Mouse (Mus musculus) CD4-positive helper T cell, adult 2 months (primary cell): ENCODE data around the gene Tmem151a.

ENCODE experiments used
- DNase-seq: peaks from one replicate; pipeline ENCODE4 v3.0.0-alpha.2; 2012; ENCODE audit warnings: low read depth, missing footprints, low spot score

The Tmem151a gene

GRCm38 (mm10) chr19:5068570-5069234 lies 16.6 kb downstream of the Tmem151a start:
- no peak for DNase-seq

GRCm38 (mm10) chr19:5067867-5068569 lies 17.3 kb downstream of the Tmem151a start, which contains the start of gene Cd248:
Gene Cd248 (plus strand): TSS chr19:5068078.
- DNase-seq, result peak; percentile 26

DNA sequence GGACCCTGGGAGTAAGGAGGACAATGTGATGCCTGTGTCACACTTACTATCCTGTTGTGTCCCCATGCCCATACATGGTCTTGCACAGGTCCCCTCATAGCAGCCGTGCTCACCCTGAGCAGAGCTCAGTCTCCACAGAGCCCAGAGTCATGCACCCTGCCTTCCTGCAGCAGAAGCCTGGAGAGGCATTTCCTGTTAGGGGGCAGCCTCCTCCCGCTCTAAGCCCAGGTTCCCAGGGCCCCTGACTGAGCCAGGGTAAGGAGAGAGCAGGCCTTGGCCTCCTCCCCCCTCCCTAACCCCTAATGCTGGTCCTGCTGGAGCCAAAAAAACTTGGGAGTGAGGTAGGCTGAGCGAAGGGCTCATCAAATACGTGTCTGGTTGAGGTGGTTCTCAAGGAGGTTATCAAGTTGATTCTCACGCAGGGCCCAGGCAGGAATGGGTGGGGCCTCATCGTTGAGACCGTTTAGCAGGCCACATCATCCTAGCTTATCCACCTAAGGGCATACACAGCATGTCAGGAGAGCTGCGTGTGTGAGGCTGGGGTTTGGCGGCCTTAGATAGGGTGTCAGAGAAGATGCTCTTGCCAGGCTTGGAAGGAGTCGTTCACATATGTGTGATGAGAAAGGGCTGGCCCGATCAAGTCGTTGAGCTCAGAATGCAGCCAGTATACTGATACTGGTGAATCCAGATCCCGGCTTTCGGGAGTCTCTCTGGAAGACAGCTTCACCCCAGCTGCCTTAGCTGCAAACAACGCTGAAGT lies 18.1 kb downstream of the Tmem151a start:
- no peak for DNase-seq

DNA sequence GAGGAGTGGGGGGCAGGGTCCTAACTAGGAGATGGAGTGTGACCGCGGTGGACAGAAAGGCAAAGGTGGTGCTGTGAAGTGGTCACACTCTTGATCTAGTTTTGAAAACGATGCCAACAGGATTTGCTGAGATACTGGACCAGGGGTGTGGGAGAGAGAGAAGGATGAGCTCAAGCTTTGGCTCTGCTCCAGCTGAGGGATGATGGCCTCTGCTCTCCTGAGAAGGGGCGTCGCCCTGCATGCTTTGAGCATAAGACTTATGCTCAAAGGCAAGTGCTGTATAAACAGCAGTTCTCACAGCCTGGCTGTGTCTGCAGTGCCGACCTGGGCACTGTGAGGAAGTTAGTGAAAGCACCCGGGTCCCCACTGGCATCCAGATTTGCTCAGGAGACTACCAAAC lies 20.2 kb downstream of the Tmem151a start:
- DNase-seq, result no peak

DNA sequence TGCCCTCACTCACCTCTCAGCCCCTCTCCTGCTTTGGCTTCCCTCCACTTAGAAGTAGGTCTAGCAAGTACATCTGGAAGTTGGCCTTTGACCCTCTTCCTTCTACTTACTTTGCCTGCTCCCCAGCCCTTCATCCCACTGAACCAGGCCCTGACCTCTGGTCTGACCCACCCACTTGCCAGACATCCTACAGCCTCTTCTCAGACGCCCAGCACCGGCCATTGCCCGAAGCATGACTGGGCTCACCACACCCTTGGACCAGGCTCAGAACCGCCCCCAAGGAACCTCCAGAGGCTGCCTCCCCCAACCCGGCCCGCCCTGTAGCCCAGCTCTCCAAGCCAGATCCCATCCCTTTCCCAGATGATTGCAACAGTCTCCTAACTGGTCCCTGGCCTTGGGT lies 22.9 kb downstream of the Tmem151a start:
- DNase-seq, result no peak

DNA sequence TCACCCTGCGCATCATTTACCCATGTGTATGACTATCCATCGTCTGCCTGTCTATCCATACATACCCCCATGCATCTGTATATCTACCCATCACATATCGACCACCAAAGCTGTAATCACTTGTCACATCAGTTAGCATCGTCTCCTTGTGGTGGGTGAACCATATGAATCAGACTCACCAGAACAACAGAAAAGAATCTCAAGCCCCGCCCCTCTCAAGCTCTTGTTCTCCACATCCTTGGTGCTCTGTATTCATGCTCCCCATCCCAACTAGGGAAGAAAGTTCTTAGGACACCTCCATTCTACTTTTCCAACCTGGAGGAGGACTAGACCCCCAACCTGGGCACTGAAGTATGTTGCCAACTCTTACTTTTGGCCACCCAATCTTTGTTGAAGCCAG lies 23.3 kb downstream of the Tmem151a start:
- no peak for DNase-seq

DNA sequence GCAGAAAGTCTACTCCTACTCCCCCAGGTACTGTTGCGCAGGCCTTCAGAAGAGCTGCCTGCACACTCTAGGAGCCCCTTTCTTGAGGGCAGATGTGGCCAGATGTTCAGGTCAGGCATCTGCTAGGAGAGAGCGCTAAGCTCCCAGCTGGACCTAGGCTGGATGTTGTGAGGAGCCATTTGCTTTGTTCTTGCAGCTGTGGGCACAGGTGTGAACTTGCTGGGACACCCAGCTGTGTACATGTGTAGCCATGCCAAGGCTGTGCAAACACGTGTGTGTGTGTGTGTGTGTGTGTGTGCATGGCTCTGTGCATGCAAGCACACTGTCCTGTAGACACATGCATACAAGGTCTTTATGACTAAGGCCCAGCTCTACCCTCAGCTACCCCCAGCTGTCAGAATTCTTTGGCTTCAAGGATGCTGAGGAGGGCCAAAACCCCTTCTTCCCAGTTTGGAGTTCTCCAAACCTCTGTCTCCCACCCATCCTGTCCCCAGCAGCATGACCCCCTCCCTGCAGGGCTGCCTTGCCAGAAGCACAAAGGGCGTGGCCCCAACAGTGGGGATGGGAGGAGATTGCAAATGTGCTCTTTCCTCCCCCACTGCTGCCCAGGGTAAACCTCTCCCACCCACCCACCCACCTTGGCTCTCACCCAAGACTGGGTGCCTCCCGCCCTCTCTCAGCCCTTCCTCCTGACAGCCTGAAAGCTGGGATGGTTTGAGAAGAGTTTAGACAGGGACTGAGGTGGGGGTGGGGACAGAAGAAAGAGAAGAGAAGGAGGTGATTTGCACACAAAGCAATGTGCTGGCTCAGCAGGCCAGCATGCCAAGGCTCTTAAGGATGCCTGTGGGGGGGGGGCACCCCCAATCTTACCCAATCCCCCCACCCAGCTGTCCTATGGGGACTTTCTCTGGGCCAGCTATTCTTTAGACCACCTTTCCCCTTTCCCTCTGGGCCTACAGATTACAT lies 24.7 kb downstream of the Tmem151a start:
- DNase-seq, result no peak

GRCm38 (mm10) chr19:5058801-5059771 lies 26.2 kb downstream of the Tmem151a start:
- no peak for DNase-seq

DNA sequence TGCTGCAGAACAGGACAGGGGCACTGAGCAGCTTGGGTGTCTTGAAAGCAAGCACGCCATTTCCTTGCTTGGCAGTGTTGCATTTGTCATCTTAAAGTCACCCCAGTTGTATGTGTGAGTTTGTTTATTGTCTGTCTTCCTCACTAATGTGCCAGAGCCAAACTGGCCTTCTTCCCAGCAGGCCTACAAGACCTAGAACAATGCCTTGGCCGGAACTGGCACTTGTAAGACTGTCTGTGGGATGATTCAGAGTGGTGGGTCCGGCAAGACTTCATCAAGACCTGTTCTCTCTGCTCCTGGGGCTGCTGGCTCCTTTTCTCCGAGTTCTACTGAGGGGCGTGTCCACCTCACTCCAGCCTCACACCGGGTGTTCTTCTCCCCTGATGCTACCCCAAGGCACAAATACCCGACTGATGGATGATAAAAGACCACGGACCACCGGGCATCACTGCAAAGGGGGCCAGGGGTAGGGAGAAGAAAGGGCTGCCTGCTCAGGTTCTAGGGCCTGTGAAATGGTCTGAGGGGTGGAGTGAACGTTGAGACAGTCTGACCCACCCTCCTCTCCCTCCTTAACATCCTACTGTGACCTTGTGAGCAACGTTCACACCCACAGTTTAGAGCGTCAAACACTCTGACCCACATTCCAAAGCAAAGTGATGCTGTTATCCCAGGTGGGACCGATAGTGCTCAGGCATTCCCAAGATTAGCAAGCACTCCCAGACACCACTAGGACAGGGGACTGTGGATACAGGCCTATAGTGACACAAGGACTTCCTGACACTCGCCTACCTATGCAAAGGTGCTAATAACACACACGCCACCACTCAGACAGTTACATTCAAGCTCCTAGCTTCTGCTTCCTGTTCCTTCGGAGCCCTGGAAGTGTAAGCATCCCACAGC lies 27.2 kb downstream of the Tmem151a start:
- DNase-seq, result no peak

DNA sequence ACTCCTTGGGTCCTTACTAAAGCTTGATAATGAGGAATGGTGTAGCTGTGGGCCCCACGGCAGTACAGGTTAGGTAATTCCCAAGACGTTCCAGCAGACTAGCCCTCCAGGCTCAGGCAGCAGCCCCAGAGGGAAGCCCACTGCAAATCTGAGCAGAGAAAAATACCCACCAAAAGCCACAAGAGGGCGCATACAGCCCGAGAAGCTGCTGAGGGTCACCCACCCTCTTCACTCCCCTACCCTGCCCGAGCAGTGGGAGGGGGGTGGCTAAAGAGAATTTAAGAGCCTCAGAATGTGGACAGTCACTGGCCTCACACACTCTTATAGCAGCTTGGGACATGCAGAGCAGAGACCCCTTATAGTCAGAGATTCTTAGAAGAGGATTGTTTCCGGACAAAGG lies 29.1 kb downstream of the Tmem151a start:
- peak; percentile 44 for DNase-seq

DNA sequence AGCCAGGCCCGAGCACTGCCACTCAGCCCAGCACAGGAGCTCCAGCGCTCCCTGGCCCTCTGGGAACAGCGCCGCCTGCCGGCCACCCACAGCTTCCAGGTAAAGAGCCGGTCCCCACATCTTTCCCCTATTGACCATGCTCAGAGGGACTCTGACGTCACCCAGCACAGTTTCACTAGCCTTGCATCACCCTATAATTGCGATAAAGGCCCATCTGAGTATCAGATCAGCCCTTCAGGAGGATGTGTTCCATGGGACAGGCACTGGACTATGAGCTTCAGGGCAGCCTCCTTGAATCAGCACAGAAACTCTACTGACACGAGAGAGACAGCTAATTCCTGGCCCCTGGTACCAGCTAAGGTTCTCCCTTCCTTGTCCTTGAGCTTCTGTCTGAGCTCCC lies 31.4 kb downstream of the Tmem151a start:
- DNase-seq, result peak; percentile 45

DNA sequence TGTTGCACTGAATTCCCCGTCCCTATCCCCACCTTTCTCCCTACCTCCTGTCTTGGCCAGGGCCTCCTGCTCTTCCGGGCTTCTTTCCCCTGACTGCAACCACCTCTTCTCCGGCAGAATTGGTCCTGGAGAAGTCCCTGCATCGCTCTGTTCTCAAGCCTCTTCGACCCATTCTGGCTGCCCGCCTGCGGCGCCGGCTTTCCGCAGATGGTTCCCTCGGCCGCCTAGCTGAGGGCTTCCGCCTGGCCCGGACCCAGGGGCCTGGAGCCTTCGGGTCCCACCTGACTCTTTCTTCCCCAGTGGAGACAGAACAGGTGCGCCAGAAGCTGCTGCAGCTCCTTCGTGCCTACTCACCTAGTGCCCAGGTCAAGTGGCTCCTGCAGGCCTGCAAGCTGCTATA lies 32.5 kb downstream of the Tmem151a start:
- no peak for DNase-seq

DNA sequence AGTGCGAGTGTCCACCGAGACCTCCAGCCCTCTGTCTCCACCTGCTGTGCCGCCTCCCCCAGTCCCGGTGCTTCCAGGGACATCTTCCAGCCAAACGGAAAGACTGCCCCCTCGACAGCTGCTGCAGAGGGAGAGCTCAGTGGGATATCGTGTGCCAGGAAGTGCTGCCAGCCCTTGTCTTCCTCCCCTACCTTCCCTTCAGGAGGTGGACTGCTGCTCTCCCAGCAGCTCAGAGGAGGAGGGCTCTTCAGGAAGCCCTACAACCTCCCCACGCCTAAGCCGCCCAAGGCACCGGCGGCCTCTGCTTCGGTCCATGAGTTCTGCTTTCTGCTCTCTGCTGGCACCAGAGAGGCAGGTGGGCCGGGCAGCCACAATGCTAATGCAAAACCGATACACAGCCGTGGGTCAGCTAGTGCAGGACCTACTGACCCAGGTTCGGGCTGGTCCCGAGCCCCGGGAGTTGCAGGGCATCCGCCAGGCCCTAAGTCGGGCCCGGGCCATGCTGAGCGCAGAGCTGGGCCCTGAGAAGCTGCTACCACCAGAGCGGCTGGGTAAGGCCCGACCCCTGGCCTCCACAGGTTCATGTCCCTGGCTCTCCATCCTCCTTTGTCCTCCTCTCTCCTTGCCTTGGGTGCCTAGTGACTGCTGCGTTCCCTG lies 33.0 kb downstream of the Tmem151a start:
- no peak for DNase-seq

DNA sequence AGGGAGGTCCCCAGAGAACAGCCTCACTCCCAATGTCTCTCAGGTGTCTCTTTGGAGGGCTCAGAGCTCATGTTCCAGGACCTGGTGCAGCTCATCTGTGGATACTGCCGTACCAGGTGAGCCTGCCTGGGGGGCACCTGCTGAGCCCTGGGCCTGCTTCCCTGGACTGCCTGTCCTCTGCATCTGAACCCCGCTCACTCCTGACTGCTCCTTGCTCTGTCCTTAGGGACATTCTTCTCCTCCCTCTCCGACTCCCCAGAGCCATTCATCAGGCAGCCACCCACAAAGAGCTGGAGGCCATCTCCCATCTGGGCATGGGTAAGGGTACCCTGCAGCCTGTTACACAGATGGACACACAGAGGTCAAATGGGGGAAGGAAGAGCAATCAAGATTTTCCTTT lies 33.8 kb downstream of the Tmem151a start:
- no peak for DNase-seq

GRCm38 (mm10) chr19:5051031-5051430 lies 34.3 kb downstream of the Tmem151a start:
- no peak for DNase-seq

DNA sequence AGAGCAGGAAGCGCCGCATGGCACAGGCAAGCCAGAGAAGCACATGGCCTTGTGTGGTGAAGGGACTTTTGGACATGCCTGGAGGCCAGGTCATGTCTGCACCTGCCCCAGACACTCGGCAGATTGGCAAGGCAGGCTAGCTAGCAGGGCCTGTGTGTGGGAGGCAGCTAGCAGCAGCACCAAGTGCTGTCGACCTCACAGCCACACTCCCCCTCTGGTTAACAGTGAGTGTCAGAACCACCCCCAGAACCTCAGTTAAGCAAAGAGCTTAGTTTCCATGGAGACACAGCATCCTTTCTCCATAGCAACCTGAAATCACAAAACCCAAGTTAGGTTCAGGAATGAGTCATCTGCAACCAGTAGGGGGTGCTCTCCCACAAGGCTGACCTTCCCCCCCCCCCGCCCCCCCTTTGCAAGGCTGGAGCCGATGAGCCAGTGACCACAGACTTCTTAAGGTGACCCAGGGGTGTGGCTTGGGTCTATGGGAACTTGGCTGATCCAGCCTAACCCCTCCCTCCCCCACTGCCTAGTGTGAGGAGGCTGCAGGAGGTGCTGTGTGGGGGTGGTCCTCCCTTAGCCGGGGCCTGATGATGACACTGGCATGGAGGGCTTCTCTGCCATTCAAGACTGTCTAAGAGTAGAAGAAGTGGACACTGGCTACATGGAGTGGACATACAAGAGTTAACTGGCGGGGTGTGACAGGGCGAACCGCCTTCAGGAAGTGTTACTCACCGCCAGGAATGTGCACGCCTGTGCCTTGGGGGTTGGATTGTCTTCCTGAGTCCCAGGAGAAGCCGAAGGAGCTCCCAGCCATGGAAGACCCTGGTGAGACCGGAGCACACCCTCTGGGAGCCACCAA lies 35.1 kb downstream of the Tmem151a start, which contains the start of gene Rin1:
TSS of gene Rin1 (plus strand) at position 435 of the 859 bp plus-strand sequence.
- peak; percentile 72 for DNase-seq

- DNase-seq, result no peak
Observed at GRCm38 (mm10) chr19:5049325-5049724, 36.0 kb downstream of the Tmem151a start.
